Mouse (Mus musculus) bone marrow macrophage, adult 2 months (primary cell): ENCODE measurements around the gene Aig1. TPM values are rescaled to one million over a fixed set of nuclear protein-coding genes. Genes with fewer than 3 reads are reported as not detected.

ENCODE experiments used
- H3K27ac ChIP-seq: 2 replicates; pipeline ENCODE4 v1.5.1; 2012; ENCODE audit warnings: low read depth, low read length; ENCODE audit not compliant: insufficient read depth
- H3K4me1 ChIP-seq: 2 replicates; pipeline ENCODE4 v1.6.1; 2012; ENCODE audit warnings: low read length; ENCODE audit not compliant: control insufficient read depth, insufficient read depth
- H3K4me3 ChIP-seq: 2 replicates; pipeline ENCODE4 v1.5.1; 2012; ENCODE audit warnings: mild to moderate bottlenecking, low read length, moderate library complexity; ENCODE audit not compliant: insufficient read depth
- CTCF ChIP-seq: IDR thresholded peaks from 2 replicates; pipeline ENCODE4 v1.5.1; 2012; ENCODE audit warnings: low read depth, mild to moderate bottlenecking, low read length, moderate library complexity
- POLR2A ChIP-seq: IDR thresholded peaks from 2 replicates; pipeline ENCODE4 v1.6.1; 2012; ENCODE audit warnings: mild to moderate bottlenecking, low read depth, low read length, borderline replicate concordance
- polyA plus RNA-seq: library from polyadenylated mRNA; stranded (reverse); fragments of >200 nt; gene quantifications from 2 replicates; pipeline ENCODE4 v1.2.4, GENCODE M21; 2012; ENCODE audit not compliant: missing spikeins, insufficient read depth, insufficient read length

The Aig1 gene
- polyA plus RNA-seq, 1 experiment = 9.8 TPM

GRCm38 (mm10) chr10:13878696-13879095, 9.9 kb upstream of the Aig1 start:
- no peaks in the 10 kb centered on the region for H3K4me1 ChIP-seq
- TF ChIP-seq POLR2A (no peak), CTCF (no peak)
- H3K27ac ChIP-seq = no peak overlapping the region
- no peak overlapping the region for H3K4me3 ChIP-seq

- no peak overlapping the region for H3K4me3 ChIP-seq
- TF ChIP-seq CTCF (no peak), POLR2A (no peak)
Measured at GRCm38 (mm10) chr10:13875038-13875420, 6.2 kb upstream of the Aig1 start.

GRCm38 (mm10) chr10:13874301-13875037, 5.7 kb upstream of the Aig1 start:
- no peak overlapping the region for H3K4me3 ChIP-seq
- H3K27ac ChIP-seq = no peak overlapping the region
- no peak for TF ChIP-seq POLR2A
- no peak for TF ChIP-seq CTCF
- H3K4me1 ChIP-seq = no peaks in the 10 kb centered on the region

More at GRCm38 (mm10) chr10:13875038-13875420, 6.2 kb upstream of the Aig1 start:
- H3K27ac ChIP-seq = no peak overlapping the region
- H3K4me1 ChIP-seq = no peaks in the 10 kb centered on the region

GRCm38 (mm10) chr10:13870531-13870930, 1.8 kb upstream of the Aig1 start:
- no peak overlapping the region for H3K4me3 ChIP-seq
- TF ChIP-seq CTCF (no peak), POLR2A (no peak)
- H3K4me1 ChIP-seq = peaks cover 17% of the 10 kb centered on the region
- H3K27ac ChIP-seq = no peak overlapping the region

- H3K27ac ChIP-seq = no peak overlapping the region
- TF ChIP-seq POLR2A (no peak), CTCF (no peak)
- peak overlapping the region; percentile 81; the same call in 1 of the 2 replicates for H3K4me3 ChIP-seq
Measured at GRCm38 (mm10) chr10:13869322-13870035, 699 bp upstream of the Aig1 start.

GRCm38 (mm10) chr10:13866391-13866790, 2.4 kb downstream of the Aig1 start:
- no peak for TF ChIP-seq CTCF
- no peak for TF ChIP-seq POLR2A
- H3K4me1 ChIP-seq = peaks cover 17% of the 10 kb centered on the region
- 0 out of 2 replicates have a peak overlapping the region, but pooled peaks have one; percentile 3 for H3K27ac ChIP-seq
- no peak overlapping the region for H3K4me3 ChIP-seq

More at GRCm38 (mm10) chr10:13869322-13870035, 699 bp upstream of the Aig1 start:
- peaks cover 17% of the 10 kb centered on the region for H3K4me1 ChIP-seq

- Histone ChIP-seq H3K27ac (no peak overlapping the region), H3K4me3 (no peak overlapping the region), H3K4me1 (0 out of 2 replicates have a peak, but pooled peaks cover 3% of the 10 kb centered on the region)
- no peak for TF ChIP-seq POLR2A
- no peak for TF ChIP-seq CTCF
Measured at GRCm38 (mm10) chr10:13861115-13861909, 7.5 kb downstream of the Aig1 start.

- H3K4me3 ChIP-seq = no peak overlapping the region
- H3K4me1 ChIP-seq = no peaks in the 10 kb centered on the region
- TF ChIP-seq CTCF = no peak
- H3K27ac ChIP-seq = no peak overlapping the region
Measured at GRCm38 (mm10) chr10:13856438-13856837, 12.3 kb downstream of the Aig1 start.

- H3K4me3 ChIP-seq = no peak overlapping the region
- no peak overlapping the region for H3K27ac ChIP-seq
- TF ChIP-seq CTCF = no peak
- no peak for TF ChIP-seq POLR2A
- H3K4me1 ChIP-seq = no peaks in the 10 kb centered on the region
Measured at GRCm38 (mm10) chr10:13855969-13856368, 12.8 kb downstream of the Aig1 start.

GRCm38 (mm10) chr10:13855111-13855510, 13.7 kb downstream of the Aig1 start:
- Histone ChIP-seq H3K4me3 (no peak overlapping the region), H3K4me1 (no peaks in the 10 kb centered on the region), H3K27ac (no peak overlapping the region)
- no peak for TF ChIP-seq CTCF
- no peak for TF ChIP-seq POLR2A
